Mouse (Mus musculus) intestine, postnatal 0 days (tissue): ENCODE data around the gene Ubtd2. TPM values are rescaled to one million over a fixed set of nuclear protein-coding genes. Genes with fewer than 3 reads are reported as not detected.
A peak's percentile ranks its signal among the peaks of the same experiment; 100 is the strongest.

Experiments
- ATAC-seq: fragments of 200-750 bp; cut with Nextera tagmentation; 2 replicates; pipeline ENCODE4 v1.8.0; 2017; ENCODE audit warnings: mild to moderate bottlenecking, moderate TSS enrichment, moderate library complexity
- H3K27ac ChIP-seq: fragments of 300-500 bp; sonication (generic); 2 replicates; pipeline ENCODE4 v1.5.1; 2014; ENCODE audit warnings: mild to moderate bottlenecking, low read depth, low read length, moderate library complexity
- H3K27me3 ChIP-seq: fragments of 300-500 bp; sonication (generic); replicated peaks from 2 replicates; pipeline ENCODE4 v1.6.1; 2014; ENCODE audit warnings: low read length, mixed read lengths; ENCODE audit not compliant: control insufficient read depth, insufficient read depth
- H3K36me3 ChIP-seq: fragments of 300-500 bp; sonication (generic); 2 replicates; pipeline ENCODE4 v1.6.1; 2014; ENCODE audit warnings: mild to moderate bottlenecking, moderate library complexity; ENCODE audit not compliant: control insufficient read depth, insufficient read depth
- H3K4me1 ChIP-seq: fragments of 300-500 bp; sonication (generic); replicated peaks from 2 replicates; pipeline ENCODE4 v1.6.1; 2014; ENCODE audit warnings: antibody characterized with exemption, low read length, mixed read lengths; ENCODE audit not compliant: control insufficient read depth, insufficient read depth
- H3K4me2 ChIP-seq: fragments of 300-500 bp; sonication (generic); replicated peaks from 2 replicates; pipeline ENCODE4 v1.6.1; 2014; ENCODE audit warnings: low read depth, mild to moderate bottlenecking, moderate library complexity
- H3K4me3 ChIP-seq: fragments of 300-500 bp; sonication (generic); 2 replicates; pipeline ENCODE4 v1.5.1; 2014; ENCODE audit warnings: low read depth, low read length
- H3K9ac ChIP-seq: fragments of 300-500 bp; sonication (generic); 2 replicates; pipeline ENCODE4 v1.6.1; 2014; ENCODE audit warnings: mild to moderate bottlenecking, low read depth, low read length
- H3K9me3 ChIP-seq: fragments of 300-500 bp; sonication (generic); 2 replicates; pipeline ENCODE4 v1.6.1; 2016; ENCODE audit warnings: mixed run types; ENCODE audit not compliant: control insufficient read depth
- CTCF ChIP-seq: sonication (generic); IDR thresholded peaks from 2 replicates; pipeline ENCODE4 v1.5.1; 2016; ENCODE audit warnings: low read depth, mild to moderate bottlenecking, control low read depth, antibody characterized with exemption, moderate library complexity
- WGBS: fragments of 180-500 bp; shearing (Covaris S2); extraction: QIAGEN DNeasy Blood & Tissue Kit; methylation state at CpG from one replicate; pipeline ENCODE4 v1.1.7; 2014; 5-methylcytosine and 5-hydroxymethylcytosine counted together
- polyA plus RNA-seq: library from polyadenylated mRNA; unstranded; fragments of >200 nt; fragmentation: Nextera tagmentation; extraction: Ambion mirVana; gene quantifications from 2 replicates; pipeline ENCODE4 v1.2.1, GENCODE M21; 2015

Ubtd2 gene
- polyA plus RNA-seq, 1 experiment from 2014 or later, result 7.9 TPM

DNA sequence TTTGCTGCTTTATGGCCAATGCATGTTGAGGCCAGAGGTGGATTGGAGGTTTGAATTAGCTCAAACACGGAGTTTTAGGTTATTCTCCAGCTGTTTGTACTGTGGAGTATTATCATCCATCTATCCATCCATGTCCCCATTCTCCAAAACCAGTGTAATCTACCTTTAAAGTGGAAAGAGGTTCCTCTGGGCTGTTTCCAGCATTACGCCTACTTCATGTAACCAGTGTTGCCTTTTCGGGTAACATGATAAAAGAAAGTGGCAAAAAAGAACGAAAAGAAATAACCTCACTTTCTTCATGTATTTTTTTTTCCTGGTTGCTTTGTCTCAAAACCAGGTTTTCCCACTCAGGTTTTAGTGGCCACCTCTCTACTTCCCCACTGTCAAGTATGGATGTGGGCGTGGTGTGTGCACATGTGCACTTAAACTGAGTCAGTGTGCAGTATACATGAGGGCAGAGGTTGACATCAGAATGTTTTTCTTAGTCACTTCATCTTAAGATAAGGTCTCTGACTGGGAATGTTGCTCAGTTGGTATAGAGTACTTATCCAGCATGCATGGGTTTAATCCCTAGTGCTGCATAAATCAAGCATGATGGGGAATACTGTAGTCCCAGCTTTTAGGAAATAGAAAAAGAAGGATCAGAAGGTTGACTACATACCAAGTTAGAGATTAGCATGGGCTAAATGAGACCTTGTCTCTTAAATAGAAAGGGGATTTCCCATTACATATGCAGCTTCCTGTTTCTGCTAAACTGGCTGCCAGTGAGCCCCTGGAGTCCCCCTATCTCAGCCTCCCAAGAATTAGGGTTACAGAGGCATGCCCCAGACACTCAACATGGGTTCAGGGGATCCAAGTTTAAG lies 33.9 kb downstream of the Ubtd2 start:
- 0 out of 2 replicates have a peak, but pooled peaks cover 5% of the 10 kb centered on the region for H3K4me1 ChIP-seq
- H3K27ac ChIP-seq, result no peak overlapping the region
- H3K4me2 ChIP-seq, result no peak overlapping the region
- no peaks in the 10 kb centered on the region for H3K36me3 ChIP-seq
- 75% methylated on average over 5 of the region's 5 CpGs for WGBS
- H3K9me3 ChIP-seq, result no peaks in the 10 kb centered on the region
- H3K9ac ChIP-seq, result no peak overlapping the region
- no peak for TF ChIP-seq CTCF
- ATAC-seq, result no peak
- no peaks in the 10 kb centered on the region for H3K27me3 ChIP-seq
- H3K4me3 ChIP-seq, result no peak overlapping the region

DNA sequence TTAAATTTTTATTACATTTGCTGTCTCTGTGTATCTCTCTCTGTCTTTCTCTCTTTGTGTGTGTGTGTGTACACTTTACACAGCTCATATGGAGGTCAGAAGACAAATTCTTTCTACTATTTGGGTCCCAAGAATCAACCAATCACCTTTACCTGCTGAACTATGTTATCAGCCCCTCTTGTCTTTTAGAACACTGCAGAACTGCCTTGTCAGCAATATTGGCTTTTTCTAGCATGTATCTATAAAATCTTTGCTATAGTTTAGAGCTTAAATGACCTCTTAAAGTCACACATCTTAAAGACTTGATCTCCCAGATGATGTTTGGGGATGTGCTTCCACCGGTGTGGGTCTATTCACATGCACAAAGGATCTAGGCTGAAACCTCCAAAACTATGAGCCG lies 35.9 kb downstream of the Ubtd2 start:
- 97% methylated on average over 2 of the region's 2 CpGs for WGBS
- Histone ChIP-seq H3K9me3 (no peaks in the 10 kb centered on the region), H3K9ac (no peak overlapping the region), H3K4me2 (no peak overlapping the region), H3K27me3 (no peaks in the 10 kb centered on the region), H3K36me3 (no peaks in the 10 kb centered on the region), H3K27ac (no peak overlapping the region), H3K4me1 (0 out of 2 replicates have a peak, but pooled peaks cover 5% of the 10 kb centered on the region), H3K4me3 (no peak overlapping the region)
- no peak for TF ChIP-seq CTCF
- ATAC-seq, result no peak

DNA sequence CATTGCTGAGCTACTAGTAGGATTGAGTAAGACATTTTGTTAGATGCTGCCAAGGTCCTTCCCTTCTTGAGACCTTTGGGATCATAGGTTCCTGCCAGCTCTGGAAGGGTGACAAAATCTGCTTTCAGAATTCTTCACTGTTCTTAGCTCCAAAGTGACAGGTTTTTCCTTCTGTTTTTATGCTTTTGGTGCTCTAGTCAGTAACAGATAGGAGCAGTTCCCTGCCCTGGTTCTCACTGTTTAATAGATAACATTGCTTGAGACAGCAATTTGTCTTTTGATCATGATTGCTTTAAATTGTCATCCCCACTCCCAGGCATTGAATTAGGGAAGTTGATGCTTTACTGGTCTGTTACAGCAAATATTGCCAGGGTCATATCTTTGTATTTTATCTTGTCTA lies 38.1 kb downstream of the Ubtd2 start:
- Histone ChIP-seq H3K27ac (no peak overlapping the region), H3K36me3 (no peaks in the 10 kb centered on the region)
- no peak for ATAC-seq

DNA sequence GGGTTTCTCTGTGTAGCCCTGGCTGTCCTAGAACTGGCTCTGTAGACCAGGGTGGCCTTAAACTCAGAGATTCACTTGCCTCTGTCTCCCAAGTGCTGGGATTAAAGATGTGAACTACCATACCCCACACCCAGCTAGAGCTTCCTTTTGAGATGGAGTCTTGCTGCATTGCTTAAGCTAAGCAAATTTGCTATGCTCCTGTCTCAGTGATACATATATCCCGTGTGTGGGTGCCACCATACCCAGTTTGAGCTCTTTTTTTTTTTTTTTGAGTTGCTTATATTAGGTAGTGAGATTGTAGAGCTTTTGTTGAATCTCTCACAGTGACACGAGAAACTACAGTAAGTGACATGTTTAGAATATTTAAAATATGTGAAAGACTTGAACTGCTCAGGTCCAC lies 40.1 kb downstream of the Ubtd2 start:
- TF ChIP-seq CTCF, result no peak
- no peaks in the 10 kb centered on the region for H3K4me1 ChIP-seq
- H3K9ac ChIP-seq, result no peak overlapping the region
- H3K36me3 ChIP-seq, result no peaks in the 10 kb centered on the region
- H3K4me2 ChIP-seq, result no peak overlapping the region
- WGBS, result 72% methylated on average over 2 of the region's 2 CpGs
- H3K4me3 ChIP-seq, result no peak overlapping the region
- H3K27ac ChIP-seq, result no peak overlapping the region
- H3K27me3 ChIP-seq, result no peaks in the 10 kb centered on the region
- no peak for ATAC-seq
- H3K9me3 ChIP-seq, result no peaks in the 10 kb centered on the region

More for the DNA sequence above, 38.1 kb downstream of the Ubtd2 start:
- Histone ChIP-seq H3K4me3 (no peak overlapping the region), H3K9me3 (no peaks in the 10 kb centered on the region), H3K4me2 (no peak overlapping the region), H3K9ac (no peak overlapping the region), H3K4me1 (0 out of 2 replicates have a peak, but pooled peaks cover 5% of the 10 kb centered on the region), H3K27me3 (no peaks in the 10 kb centered on the region)
- no peak for TF ChIP-seq CTCF

DNA sequence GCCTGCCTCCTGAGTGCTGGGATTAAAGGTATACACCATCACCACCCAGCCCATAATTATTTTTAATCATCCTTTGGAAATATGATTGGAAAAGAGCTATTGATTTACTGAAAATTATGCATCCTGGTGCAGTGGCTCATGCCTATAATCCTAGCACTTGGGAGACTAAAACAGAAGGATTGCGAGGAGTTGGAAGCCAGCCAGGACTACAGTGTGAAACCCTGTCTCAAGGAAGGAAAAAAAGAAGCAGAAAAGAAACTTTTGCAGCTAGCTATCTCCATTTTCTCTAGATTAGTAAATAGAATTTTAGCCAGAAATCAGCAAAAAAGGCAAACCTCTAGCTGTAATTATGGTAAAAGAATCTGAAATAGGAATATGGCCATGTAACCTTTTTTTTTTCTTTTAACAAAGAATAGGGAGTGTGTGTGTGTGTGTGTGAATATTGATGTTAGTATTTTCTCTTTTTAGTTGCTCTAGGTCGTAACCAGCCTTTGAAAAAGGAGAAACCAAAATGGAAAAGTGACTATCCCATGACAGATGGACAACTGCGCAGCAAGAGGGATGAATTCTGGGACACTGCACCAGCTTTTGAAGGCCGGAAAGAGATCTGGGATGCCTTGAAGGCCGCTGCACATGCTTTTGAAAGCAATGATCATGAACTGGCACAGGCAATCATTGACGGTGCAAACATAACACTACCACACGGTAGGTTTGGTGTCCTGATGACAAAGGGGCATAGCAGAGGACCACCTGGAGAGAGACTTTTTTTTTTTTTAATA lies 43.8 kb downstream of the Ubtd2 start:
- Histone ChIP-seq H3K36me3 (no peaks in the 10 kb centered on the region), H3K27ac (no peak overlapping the region), H3K4me1 (no peaks in the 10 kb centered on the region), H3K9me3 (no peaks in the 10 kb centered on the region), H3K27me3 (no peaks in the 10 kb centered on the region), H3K4me2 (no peak overlapping the region), H3K4me3 (no peak overlapping the region), H3K9ac (no peak overlapping the region)
- ATAC-seq, result no peak
- no peak for TF ChIP-seq CTCF
- WGBS, result 88% methylated on average over 7 of the region's 7 CpGs

DNA sequence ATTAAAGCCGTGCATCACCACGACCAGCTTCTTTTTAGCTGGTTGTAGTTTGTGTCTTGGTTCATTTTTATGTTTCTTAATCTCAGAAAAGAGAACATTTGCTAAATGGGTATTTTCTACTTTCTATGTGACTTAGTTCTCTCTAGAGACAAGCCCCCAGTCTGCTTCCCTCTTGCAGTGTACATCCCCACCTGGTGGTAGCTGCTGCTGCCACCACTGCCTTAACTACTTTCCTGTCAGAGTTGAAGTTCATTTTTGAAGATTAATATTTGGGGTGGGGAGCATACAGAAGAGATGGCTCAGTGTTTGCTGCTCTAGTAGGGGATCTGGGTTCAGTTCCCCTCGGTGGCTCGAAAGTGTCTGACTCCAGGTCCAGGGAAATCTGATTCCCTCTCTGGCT lies 44.8 kb downstream of the Ubtd2 start:
- Histone ChIP-seq H3K27ac (no peak overlapping the region), H3K27me3 (no peaks in the 10 kb centered on the region), H3K36me3 (no peaks in the 10 kb centered on the region), H3K4me1 (no peaks in the 10 kb centered on the region), H3K4me3 (no peak overlapping the region), H3K4me2 (no peak overlapping the region), H3K9ac (no peak overlapping the region), H3K9me3 (no peaks in the 10 kb centered on the region)
- WGBS, result 92% methylated on average over 4 of the region's 4 CpGs
- TF ChIP-seq CTCF, result peak; percentile 41; the same call in 1 of the 2 replicates
- no peak for ATAC-seq
